Mouse (Mus musculus): ENCODE data around the gene Inpp4a. TPM values are rescaled to one million over a fixed set of nuclear protein-coding genes. Genes with fewer than 3 reads are reported as not detected.

The Inpp4a gene
- total and polyA plus RNA-seq, 3 experiments: 1.5 to 7.0 (median 4.0) TPM

GRCm38 (mm10) chr1:37302801-37303200 is 3.1 kb downstream of the Inpp4a start:
- in situ Hi-C loops (cut with MboI; ENCODE audit: low pct_ligation_motif_present, low pct_unique_long_range_greater_than_20kb, low sequenced_read_pairs): no loop called here
- no peak for DNase-seq (ENCODE audit: extremely low read depth)
- Histone ChIP-seq H3K27me3 (replicated peaks) (no peaks in the 10 kb centered on the region), H3K36me3 (replicated peaks in 1 of 2; ENCODE audit: control insufficient read depth in 1 of 2, insufficient read depth in 1 of 2, low read length in 1 of 2) (no peaks in the 10 kb centered on the region), H3K27ac (ENCODE audit: insufficient read depth, low read depth) (no peak overlapping the region), H3K4me2 (ENCODE audit: insufficient read depth, low read depth, poor library complexity, severe bottlenecking) (no peak overlapping the region), H3K79me2 (replicated peaks; ENCODE audit: control insufficient read depth, extremely low read depth, insufficient read depth, poor library complexity, severe bottlenecking) (no peaks in the 10 kb centered on the region; the same call in 1 of the 2 replicates), H3K4me3 (replicated peaks in 1 of 3; ENCODE audit: low read depth in 2 of 3, low read length in 2 of 3, poor library complexity in 1 of 3) (no peak overlapping the region), H3K9me3 (replicated peaks; ENCODE audit: low read length) (no peaks in the 10 kb centered on the region), H3K9ac (ENCODE audit: insufficient read depth, low read depth) (no peak overlapping the region), H3K4me1 (ENCODE audit: control insufficient read depth in 1 of 2, insufficient read depth in 2 of 2) (peaks cover 4 to 42% of the 10 kb centered on the region in 2 experiments; a peak in 2 of 4 replicates)
- dilution Hi-C loops (cut with MboI; ENCODE audit: extremely low pct_ligation_motif_present, extremely low pct_unique_long_range_greater_than_20kb, low sequenced_read_pairs): no loop called here
- no peak for TF ChIP-seq CTCF (conservative IDR thresholded peaks at IDR 0.05 in 1 of 2, IDR thresholded peaks at IDR 0.05 in 1 of 2; ENCODE audit: low read depth in 2 of 2, low read length in 2 of 2)
- TF ChIP-seq ZNF384 (IDR thresholded peaks at IDR 0.05; ENCODE audit: low read depth, low read length): no peak
- TF ChIP-seq KAT2A (IDR thresholded peaks at IDR 0.05; ENCODE audit: insufficient replicate concordance, low read length): no peak
- no peak for TF ChIP-seq MAFK (IDR thresholded peaks at IDR 0.05; ENCODE audit: insufficient replicate concordance, low read length)
- TF ChIP-seq POLR2AphosphoS2 (IDR thresholded peaks at IDR 0.05; ENCODE audit: low read depth, low read length): no peak
- no peak for TF ChIP-seq ETS1 (conservative IDR thresholded peaks at IDR 0.05; ENCODE audit: low read depth, low read length)
- no peak for TF ChIP-seq CHD1 (IDR thresholded peaks at IDR 0.05; ENCODE audit: low read depth, low read length)
- TF ChIP-seq MAX (IDR thresholded peaks at IDR 0.05; ENCODE audit: low read length): no peak
- TF ChIP-seq USF2 (conservative IDR thresholded peaks at IDR 0.05; ENCODE audit: low read depth, low read length): no peak
- TF ChIP-seq MEF2A (IDR thresholded peaks at IDR 0.05; ENCODE audit: borderline replicate concordance, low read depth, low read length): no peak
- no peak for TF ChIP-seq GABPA (IDR thresholded peaks at IDR 0.05; ENCODE audit: insufficient replicate concordance, low read depth, low read length)

- TF ChIP-seq MYC (IDR thresholded peaks at IDR 0.05; ENCODE audit: low read depth, low read length) (no peak), RCOR1 (conservative IDR thresholded peaks at IDR 0.05; ENCODE audit: low read depth, low read length) (no peak), MAZ (IDR thresholded peaks at IDR 0.05; ENCODE audit: low read depth, low read length) (no peak), MAX (IDR thresholded peaks at IDR 0.05; ENCODE audit: low read length) (no peak), POLR2A (IDR thresholded peaks at IDR 0.05; ENCODE audit: low read depth, low read length) (no peak), TCF12 (IDR thresholded peaks at IDR 0.05; ENCODE audit: low read depth, low read length) (no peak), SMC3 (IDR thresholded peaks at IDR 0.05; ENCODE audit: low read depth, low read length) (no peak), EP300 (IDR thresholded peaks at IDR 0.05; ENCODE audit: low read length) (no peak), USF2 (conservative IDR thresholded peaks at IDR 0.05; ENCODE audit: low read depth, low read length) (no peak), ELF1 (IDR thresholded peaks at IDR 0.05; ENCODE audit: low read depth, low read length) (no peak), E2F4 (IDR thresholded peaks at IDR 0.05; ENCODE audit: insufficient replicate concordance, low read depth, low read length) (no peak), UBTF (IDR thresholded peaks at IDR 0.05; ENCODE audit: low read depth, low read length) (no peak), TBP (conservative IDR thresholded peaks at IDR 0.05; ENCODE audit: low read depth, low read length) (no peak), POLR2AphosphoS2 (IDR thresholded peaks at IDR 0.05; ENCODE audit: low read depth, low read length) (no peak), MAFK (IDR thresholded peaks at IDR 0.05; ENCODE audit: insufficient replicate concordance, low read length) (no peak), CTCF (conservative IDR thresholded peaks at IDR 0.05 in 1 of 2, IDR thresholded peaks at IDR 0.05 in 1 of 2; ENCODE audit: low read depth in 2 of 2, low read length in 2 of 2) (no peak), RAD21 (IDR thresholded peaks at IDR 0.05; ENCODE audit: low read depth, low read length) (no peak), ETS1 (conservative IDR thresholded peaks at IDR 0.05; ENCODE audit: low read depth, low read length) (no peak), JUN (IDR thresholded peaks at IDR 0.05; ENCODE audit: insufficient read depth, low read depth, low read length) (no peak), BHLHE40 (IDR thresholded peaks at IDR 0.05; ENCODE audit: low read depth, low read length) (no peak)
- Histone ChIP-seq H3K9ac (ENCODE audit: insufficient read depth, low read depth) (no peak overlapping the region), H3K36me3 (replicated peaks in 1 of 2; ENCODE audit: control insufficient read depth in 1 of 2, insufficient read depth in 1 of 2, low read length in 1 of 2) (no peaks in the 10 kb centered on the region), H3K27me3 (replicated peaks) (no peaks in the 10 kb centered on the region), H3K9me3 (replicated peaks; ENCODE audit: low read length) (no peaks in the 10 kb centered on the region), H3K27ac (ENCODE audit: insufficient read depth, low read depth) (no peak overlapping the region), H3K79me2 (replicated peaks; ENCODE audit: control insufficient read depth, extremely low read depth, insufficient read depth, poor library complexity, severe bottlenecking) (no peaks in the 10 kb centered on the region; the same call in 1 of the 2 replicates), H3K4me3 (replicated peaks in 1 of 3; ENCODE audit: low read depth in 2 of 3, low read length in 2 of 3, poor library complexity in 1 of 3) (no peak overlapping the region), H3K4me1 (ENCODE audit: control insufficient read depth in 1 of 2, insufficient read depth in 2 of 2) (peaks cover 16 to 66% of the 10 kb centered on the region in 2 experiments), H3K4me2 (ENCODE audit: insufficient read depth, low read depth, poor library complexity, severe bottlenecking) (no peak overlapping the region)
- no peak for DNase-seq (ENCODE audit: extremely low read depth)
- dilution Hi-C loops (cut with MboI; ENCODE audit: extremely low pct_ligation_motif_present, extremely low pct_unique_long_range_greater_than_20kb, low sequenced_read_pairs) (no loop called here), in situ Hi-C loops (cut with MboI; ENCODE audit: low pct_ligation_motif_present, low pct_unique_long_range_greater_than_20kb, low sequenced_read_pairs) (no loop called here)
Measured at GRCm38 (mm10) chr1:37305691-37306287, 6.1 kb downstream of the Inpp4a start.
